Mouse (Mus musculus): ENCODE measurements around the gene Nedd8.

GRCm38 (mm10) chr14:55697226-55697625, 25.3 kb upstream of the Nedd8 start:
- TF ChIP-seq CTCF (IDR thresholded peaks at IDR 0.05; ENCODE audit: control insufficient read depth, insufficient read depth, insufficient replicate concordance, low read depth, low read length) (no peak), POLR2A (IDR thresholded peaks at IDR 0.05; ENCODE audit: control insufficient read depth, low read depth, low read length) (no peak)
